Mouse (Mus musculus) layer of hippocampus, adult 2 months (tissue): ENCODE results near the gene Actr3b. TPM values are rescaled to one million over a fixed set of nuclear protein-coding genes. Genes with fewer than 3 reads are reported as not detected.

Source experiments
- DNase-seq, 2 experiments: peaks; one replicate each; pipeline ENCODE4 v3.0.0; 2022; ENCODE audit warnings: low spot score in 2 of 2
- H3K27ac ChIP-seq: fragments of 200-600 bp; 2 replicates; pipeline ENCODE4 v1.8.1; 2022
- H3K4me3 ChIP-seq: fragments of 200-600 bp; 2 replicates; pipeline ENCODE4 v1.8.1; 2022; ENCODE audit warnings: mild to moderate bottlenecking
- CTCF ChIP-seq: fragments of 200-600 bp; conservative IDR thresholded peaks from 2 replicates; pipeline ENCODE4 v1.8.1; 2022; ENCODE audit warnings: antibody characterized with exemption, mild to moderate bottlenecking, moderate library complexity
- total RNA-seq, 2 experiments: library from RNA; stranded (reverse); gene quantifications; 2 replicates each; pipeline ENCODE4 v1.2.3; 2021

Actr3b gene
- total RNA-seq, 2 experiments from 2014 or later, result 136 to 139 TPM

- no peak for TF ChIP-seq CTCF
- no peak overlapping the region for H3K4me3 ChIP-seq
- peak overlapping the region; percentile 29; the same call in 1 of the 2 replicates for H3K27ac ChIP-seq
- peak in 1 of 2 experiments; percentile 31 for DNase-seq
Observed at GRCm38 (mm10) chr5:25801744-25802143, 41.9 kb downstream of the Actr3b start.

- Histone ChIP-seq H3K27ac (no peak overlapping the region), H3K4me3 (no peak overlapping the region)
- TF ChIP-seq CTCF, result peak; percentile 49
- DNase-seq, result no peak
Observed at GRCm38 (mm10) chr5:25804569-25804968, 44.8 kb downstream of the Actr3b start.

- no peak for TF ChIP-seq CTCF
- no peak for DNase-seq
- Histone ChIP-seq H3K4me3 (no peak overlapping the region), H3K27ac (no peak overlapping the region)
Observed at GRCm38 (mm10) chr5:25812922-25813321, 53.1 kb downstream of the Actr3b start.

GRCm38 (mm10) chr5:25829308-25830094 is 69.7 kb downstream of the Actr3b start:
- no peak for TF ChIP-seq CTCF
- DNase-seq, result no peak

GRCm38 (mm10) chr5:25830802-25831201 is 71.0 kb downstream of the Actr3b start:
- H3K4me3 ChIP-seq, result no peak overlapping the region
- no peak overlapping the region for H3K27ac ChIP-seq
- TF ChIP-seq CTCF, result no peak
- DNase-seq, result no peak

More at GRCm38 (mm10) chr5:25829308-25830094, 69.7 kb downstream of the Actr3b start:
- H3K27ac ChIP-seq, result peak overlapping the region; percentile 28
- no peak overlapping the region for H3K4me3 ChIP-seq

- TF ChIP-seq CTCF, result peak; percentile 92
- DNase-seq, result peak; percentile 60 to 62
- Histone ChIP-seq H3K27ac (no peak overlapping the region), H3K4me3 (no peak overlapping the region)
Observed at GRCm38 (mm10) chr5:25831624-25832023, 71.8 kb downstream of the Actr3b start.

GRCm38 (mm10) chr5:25839400-25839799 is 79.6 kb downstream of the Actr3b start:
- H3K27ac ChIP-seq, result no peak overlapping the region
- DNase-seq, result peak in 1 of 2 experiments; percentile 49
- H3K4me3 ChIP-seq, result no peak overlapping the region
- peak; percentile 92 for TF ChIP-seq CTCF

GRCm38 (mm10) chr5:25846558-25846957 is 86.8 kb downstream of the Actr3b start:
- no peak overlapping the region for H3K4me3 ChIP-seq
- TF ChIP-seq CTCF, result no peak
- no peak for DNase-seq
- peak overlapping the region; percentile 23; the same call in 1 of the 2 replicates for H3K27ac ChIP-seq

- no peak for DNase-seq
- TF ChIP-seq CTCF, result no peak
- Histone ChIP-seq H3K27ac (peak overlapping the region; percentile 59; the same call in 1 of the 2 replicates), H3K4me3 (no peak overlapping the region)
Observed at GRCm38 (mm10) chr5:25847154-25847553, 87.4 kb downstream of the Actr3b start.

- no peak overlapping the region for H3K4me3 ChIP-seq
Observed at GRCm38 (mm10) chr5:25848058-25848457, 88.3 kb downstream of the Actr3b start.

GRCm38 (mm10) chr5:25866201-25866600 is 106.4 kb downstream of the Actr3b start:
- no peak overlapping the region for H3K4me3 ChIP-seq
- TF ChIP-seq CTCF, result no peak
- no peak overlapping the region for H3K27ac ChIP-seq
- DNase-seq, result no peak

More at GRCm38 (mm10) chr5:25848058-25848457, 88.3 kb downstream of the Actr3b start:
- DNase-seq, result peak; percentile 60 to 68
- no peak overlapping the region for H3K27ac ChIP-seq
- TF ChIP-seq CTCF, result peak; percentile 89

GRCm38 (mm10) chr5:25869880-25870279 is 110.1 kb downstream of the Actr3b start:
- Histone ChIP-seq H3K4me3 (no peak overlapping the region), H3K27ac (no peak overlapping the region)
- no peak for TF ChIP-seq CTCF

GRCm38 (mm10) chr5:25870632-25871031 is 110.8 kb downstream of the Actr3b start:
- TF ChIP-seq CTCF, result peak; percentile 34
- Histone ChIP-seq H3K27ac (no peak overlapping the region), H3K4me3 (no peak overlapping the region)
- DNase-seq, result no peak

More at GRCm38 (mm10) chr5:25869880-25870279, 110.1 kb downstream of the Actr3b start:
- DNase-seq, result no peak
